Mouse (Mus musculus): ENCODE data around the gene Rabep2.

DNA sequence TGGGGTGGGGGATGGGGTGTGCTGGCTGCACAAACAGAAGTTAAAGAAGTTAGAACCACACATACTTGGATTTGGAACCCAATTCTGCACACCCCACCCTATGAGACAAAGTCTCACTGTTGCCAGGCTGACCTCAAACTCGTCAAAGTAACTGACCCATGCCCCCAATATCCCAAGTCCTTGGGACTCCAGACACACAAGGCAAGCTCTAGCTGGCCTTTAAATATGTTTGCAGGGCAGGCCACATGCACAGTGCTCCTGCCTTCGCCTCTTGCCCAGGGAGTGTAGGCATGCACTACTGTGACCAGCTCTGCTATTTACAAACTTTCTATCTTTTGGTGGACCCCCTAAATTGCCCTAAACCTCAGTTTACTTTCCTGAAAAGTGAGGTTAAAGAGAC lies 26.7 kb downstream of the Rabep2 start:
- no peak for TF ChIP-seq CTCF (IDR thresholded peaks at IDR 0.05; ENCODE audit: control insufficient read depth, insufficient read depth, insufficient replicate concordance, low read depth, low read length)
- no peak for TF ChIP-seq POLR2A (IDR thresholded peaks at IDR 0.05; ENCODE audit: control insufficient read depth, low read depth, low read length)
